Mouse (Mus musculus) liver, postnatal 0 days (tissue): ENCODE results near the gene Tnfsf13. TPM values are rescaled to one million over a fixed set of nuclear protein-coding genes. Genes with fewer than 3 reads are reported as not detected.

Experiments used
- ATAC-seq: fragments of 200-750 bp; cut with Nextera tagmentation; 2 replicates; pipeline ENCODE4 v1.8.0; 2017; ENCODE audit warnings: mild to moderate bottlenecking, moderate library complexity
- DNase-seq: peaks from one replicate; pipeline ENCODE4 v3.0.0-alpha.2; 2016
- H3K27ac ChIP-seq: fragments of 300-500 bp; sonication (generic); 2 replicates; pipeline ENCODE4 v1.5.1; 2014; ENCODE audit warnings: antibody characterized with exemption, moderate library complexity, mild to moderate bottlenecking, low read depth
- H3K27me3 ChIP-seq: fragments of 300-500 bp; sonication (generic); 2 replicates; pipeline ENCODE4 v1.6.1; 2014; ENCODE audit warnings: low read length, control low read depth, mixed read lengths; ENCODE audit not compliant: insufficient read depth
- H3K36me3 ChIP-seq: fragments of 300-500 bp; sonication (generic); replicated peaks from 2 replicates; pipeline ENCODE4 v1.6.1; 2014; ENCODE audit warnings: mild to moderate bottlenecking, control low read depth, low read length, moderate library complexity, mixed read lengths; ENCODE audit not compliant: insufficient read depth
- H3K4me1 ChIP-seq: fragments of 300-500 bp; sonication (generic); 2 replicates; pipeline ENCODE4 v1.6.1; 2014; ENCODE audit warnings: antibody characterized with exemption, mild to moderate bottlenecking, control low read depth; ENCODE audit not compliant: insufficient read depth
- H3K4me2 ChIP-seq: fragments of 300-500 bp; sonication (generic); 2 replicates; pipeline ENCODE4 v1.6.1; 2014; ENCODE audit warnings: low read depth, mild to moderate bottlenecking, low read length, moderate library complexity, mixed read lengths
- H3K4me3 ChIP-seq: fragments of 300-500 bp; sonication (generic); 2 replicates; pipeline ENCODE4 v1.5.1; 2014; ENCODE audit warnings: low read depth, low read length
- H3K9ac ChIP-seq: fragments of 300-500 bp; sonication (generic); replicated peaks from 2 replicates; pipeline ENCODE4 v1.6.1; 2014; ENCODE audit warnings: mild to moderate bottlenecking, moderate library complexity
- H3K9me3 ChIP-seq: fragments of 300-500 bp; sonication (generic); 2 replicates; pipeline ENCODE4 v1.6.1; 2016; ENCODE audit warnings: mild to moderate bottlenecking, control low read depth, low read length, mixed read lengths
- CTCF ChIP-seq: sonication (generic); IDR thresholded peaks from 2 replicates; pipeline ENCODE4 v1.5.1; 2016; ENCODE audit warnings: antibody characterized with exemption, low read depth
- EP300 ChIP-seq: IDR thresholded peaks from 2 replicates; pipeline ENCODE4 v1.6.1; 2016; ENCODE audit warnings: antibody characterized with exemption, low read depth, mild to moderate bottlenecking
- WGBS: fragments of 180-500 bp; shearing (Covaris S2); extraction: QIAGEN DNeasy Blood & Tissue Kit; methylation state at CpG from one replicate; pipeline ENCODE4 v1.1.7; 2014; ENCODE audit not compliant: insufficient replicate concordance; 5-methylcytosine and 5-hydroxymethylcytosine counted together
- microRNA counts: library from miRNA; unstranded; fragments of <30 nt; microRNA quantifications from one replicate; lab custom pipeline; 2015
- microRNA-seq: library from miRNA; unstranded; fragments of <30 nt; microRNA quantifications from one replicate; pipeline ENCODE4, GENCODE M21; 2016
- polyA plus RNA-seq: library from polyadenylated mRNA; unstranded; fragments of >200 nt; fragmentation: Nextera tagmentation; extraction: Ambion mirVana; gene quantifications from 2 replicates; pipeline ENCODE4 v1.2.1, GENCODE M21; 2015

Tnfsf13 gene
- polyA plus RNA-seq, 1 experiment from 2014 or later: 0.46 TPM

GRCm38 (mm10) chr11:69653399-69653798, 32.2 kb downstream of the Tnfsf13 start:
- no peak overlapping the region for H3K4me3 ChIP-seq
- no peaks in the 10 kb centered on the region for H3K9me3 ChIP-seq
- DNase-seq: no peak
- 70% methylated on average over 5 of the region's 5 CpGs for WGBS
- no peak overlapping the region for H3K9ac ChIP-seq
- peaks cover 5% of the 10 kb centered on the region for H3K4me1 ChIP-seq
- TF ChIP-seq EP300 (no peak), CTCF (no peak)
- H3K27me3 ChIP-seq: no peaks in the 10 kb centered on the region
- H3K4me2 ChIP-seq: no peak overlapping the region
- ATAC-seq: no peak
- H3K36me3 ChIP-seq: peaks cover 67% of the 10 kb centered on the region
- no peak overlapping the region for H3K27ac ChIP-seq

- Histone ChIP-seq H3K4me2 (no peak overlapping the region), H3K36me3 (peaks cover 78% of the 10 kb centered on the region), H3K27ac (peak overlapping the region; percentile 44; the same call in 1 of the 2 replicates), H3K9me3 (no peaks in the 10 kb centered on the region), H3K9ac (no peak overlapping the region), H3K4me3 (no peak overlapping the region), H3K4me1 (no peaks in the 10 kb centered on the region), H3K27me3 (no peaks in the 10 kb centered on the region)
- 75% methylated on average over 5 of the region's 5 CpGs for WGBS
- DNase-seq (no peak), ATAC-seq (peak; percentile 70)
- TF ChIP-seq EP300: no peak
Measured at GRCm38 (mm10) chr11:69645860-69646259, 39.7 kb downstream of the Tnfsf13 start.

- 0 out of 2 replicates have a peak overlapping the region, but pooled peaks have one; percentile 13 for H3K4me2 ChIP-seq
Measured at GRCm38 (mm10) chr11:69635471-69635870, 50.1 kb downstream of the Tnfsf13 start.

GRCm38 (mm10) chr11:69633128-69633866, 52.3 kb downstream of the Tnfsf13 start:
- peak overlapping the region; percentile 87 for H3K4me3 ChIP-seq
- peak overlapping the region; percentile 96 for H3K9ac ChIP-seq
- under 1% methylated on average over 40 of the region's 50 CpGs for WGBS
- H3K9me3 ChIP-seq: no peaks in the 10 kb centered on the region
- H3K27ac ChIP-seq: peak overlapping the region; percentile 97
- TF ChIP-seq EP300 (no peak), CTCF (no peak)
- no peaks in the 10 kb centered on the region for H3K27me3 ChIP-seq
- peak overlapping the region; percentile 88 for H3K4me2 ChIP-seq
- DNase-seq (no peak), ATAC-seq (peak; percentile 56)
- H3K4me1 ChIP-seq: peaks cover 22% of the 10 kb centered on the region
- H3K36me3 ChIP-seq: peaks cover 4% of the 10 kb centered on the region; the same call in 1 of the 2 replicates

More at GRCm38 (mm10) chr11:69635471-69635870, 50.1 kb downstream of the Tnfsf13 start:
- Histone ChIP-seq H3K9me3 (no peaks in the 10 kb centered on the region), H3K27ac (no peak overlapping the region), H3K4me1 (peaks cover 22% of the 10 kb centered on the region), H3K9ac (no peak overlapping the region), H3K4me3 (no peak overlapping the region), H3K27me3 (no peaks in the 10 kb centered on the region), H3K36me3 (peaks cover 15% of the 10 kb centered on the region)
- no peak for DNase-seq
- ATAC-seq: no peak
- TF ChIP-seq CTCF: no peak
- no peak for TF ChIP-seq EP300
- 82% methylated on average over 3 of the region's 3 CpGs for WGBS

MicroRNAs encoded within 50 kb of the gene (microRNA counts, 519-probe panel; counts per million panel counts)
- not detected for microRNA mmu-miR-1934 (lab: Ali Mortazavi, UCI)
- microRNA mmu-miR-467f (lab: Ali Mortazavi, UCI): 4,617 counts per million, percentile 52 among the panel's probes with 10 or more counts

Small RNA genes lying within 50 kb of the gene (microRNA-seq; reads per million reads assigned to microRNA genes)
- 11.3 reads per million, percentile 20 among the genes with 10 or more reads in this experiment for gene Mir1934
- not detected for gene Mir467f

Other genes starting within 250 kb of the Tnfsf13 start
- 0.04 and 0.05 TPM in 2 replicates for gene Dnah2, start 136.7 kb downstream of the Tnfsf13 start, polyA plus RNA-seq
- 0.19 and 0.20 TPM in 2 replicates for gene Efnb3, start 125.6 kb downstream of the Tnfsf13 start, polyA plus RNA-seq
- gene Wrap53, start 105.5 kb downstream of the Tnfsf13 start, polyA plus RNA-seq: 8.1 and 10.0 TPM in 2 replicates
- gene Trp53, start 105.4 kb downstream of the Tnfsf13 start, polyA plus RNA-seq: 32.6 and 33.5 TPM in 2 replicates
- gene Atp1b2, start 79.8 kb downstream of the Tnfsf13 start, polyA plus RNA-seq: 4.0 and 5.3 TPM in 2 replicates
- 4.3 and 4.7 TPM in 2 replicates for gene Shbg, start 67.9 kb downstream of the Tnfsf13 start, polyA plus RNA-seq
- 15.2 and 18.7 TPM in 2 replicates for gene Sat2, start 63.8 kb downstream of the Tnfsf13 start, polyA plus RNA-seq
- 6.8 TPM in 2 replicates for gene Fxr2, start 52.8 kb downstream of the Tnfsf13 start, polyA plus RNA-seq
- 0.13 TPM in 1 of 2 replicates, not detected in the other for gene Sox15, start 30.5 kb downstream of the Tnfsf13 start, polyA plus RNA-seq
- gene Mpdu1, start 23.1 kb downstream of the Tnfsf13 start, polyA plus RNA-seq: 36.9 and 41.0 TPM in 2 replicates
- gene Cd68, start 19.6 kb downstream of the Tnfsf13 start, polyA plus RNA-seq: 30.1 and 32.5 TPM in 2 replicates
- 199 and 203 TPM in 2 replicates for gene Eif4a1, start 13.4 kb downstream of the Tnfsf13 start, polyA plus RNA-seq
- gene Senp3, start 3.7 kb downstream of the Tnfsf13 start, polyA plus RNA-seq: 14.5 and 15.2 TPM in 2 replicates
- 2.8 and 3.6 TPM in 2 replicates for gene Tnfsf12, start 10.1 kb upstream of the Tnfsf13 start, polyA plus RNA-seq
- gene Tnfsfm13, start 10.3 kb upstream of the Tnfsf13 start, polyA plus RNA-seq: 1.1 and 1.4 TPM in 2 replicates
- gene Polr2a, start 72.9 kb upstream of the Tnfsf13 start, polyA plus RNA-seq: 6.6 and 6.8 TPM in 2 replicates
- gene Slc35g3, start 76.2 kb upstream of the Tnfsf13 start, polyA plus RNA-seq: not detected in 2 replicates
- gene Zbtb4, start 80.1 kb upstream of the Tnfsf13 start, polyA plus RNA-seq: 0.67 and 0.75 TPM in 2 replicates
- 0.73 and 0.76 TPM in 2 replicates for gene Chrnb1, start 110.2 kb upstream of the Tnfsf13 start, polyA plus RNA-seq
- 0.04 and 0.07 TPM in 2 replicates for gene Fgf11, start 116.1 kb upstream of the Tnfsf13 start, polyA plus RNA-seq
- 4.4 and 4.8 TPM in 2 replicates for gene Tmem102, start 119.8 kb upstream of the Tnfsf13 start, polyA plus RNA-seq
- not detected in 2 replicates for gene Gm39566, start 129.5 kb upstream of the Tnfsf13 start, polyA plus RNA-seq
- gene Spem2, start 132.7 kb upstream of the Tnfsf13 start, polyA plus RNA-seq: not detected in 2 replicates
- not detected in 2 replicates for gene Spem1, start 136.4 kb upstream of the Tnfsf13 start, polyA plus RNA-seq
- gene Nlgn2, start 152.0 kb upstream of the Tnfsf13 start, polyA plus RNA-seq: 0.60 and 0.75 TPM in 2 replicates
- gene Tmem256, start 152.7 kb upstream of the Tnfsf13 start, polyA plus RNA-seq: 412 and 418 TPM in 2 replicates
- 20.8 and 23.1 TPM in 2 replicates for gene Plscr3, start 160.6 kb upstream of the Tnfsf13 start, polyA plus RNA-seq
- gene Tnk1, start 172.9 kb upstream of the Tnfsf13 start, polyA plus RNA-seq: 0.28 and 0.69 TPM in 2 replicates
- gene Tmem95, start 192.2 kb upstream of the Tnfsf13 start, polyA plus RNA-seq: not detected in 2 replicates
- 0.92 and 0.95 TPM in 2 replicates for gene Kctd11, start 195.6 kb upstream of the Tnfsf13 start, polyA plus RNA-seq
- gene Acap1, start 209.8 kb upstream of the Tnfsf13 start, polyA plus RNA-seq: 6.5 and 7.1 TPM in 2 replicates
- gene 2810408A11Rik, start 215.2 kb upstream of the Tnfsf13 start, polyA plus RNA-seq: 0.90 and 1.2 TPM in 2 replicates
- 1.0 and 1.4 TPM in 2 replicates for gene Neurl4, start 215.3 kb upstream of the Tnfsf13 start, polyA plus RNA-seq
- 46.1 and 48.9 TPM in 2 replicates for gene Gps2, start 228.1 kb upstream of the Tnfsf13 start, polyA plus RNA-seq
- 872 and 914 TPM in 2 replicates for gene Eif5a, start 236.2 kb upstream of the Tnfsf13 start, polyA plus RNA-seq